Mouse (Mus musculus) gastrocnemius, adult 8-10 months (tissue): ENCODE measurements around the gene Abca13. TPM values are rescaled to one million over a fixed set of nuclear protein-coding genes. Genes with fewer than 3 reads are reported as not detected.
"Not testable (repeated sequence)": the region's sequence is repeated elsewhere in the genome, so short reads cannot be mapped to it uniquely, and the experiment has no call there.

Experiments
- DNase-seq, 2 experiments: peaks; one replicate each; pipeline ENCODE4 v3.0.0; 2022; ENCODE audit warnings: low spot score in 2 of 2
- total RNA-seq, 4 experiments: library from RNA; stranded (reverse); gene quantifications; 2 replicates each; pipeline ENCODE4 v1.2.4; 2022

The Abca13 gene
- not detected for total RNA-seq

DNA sequence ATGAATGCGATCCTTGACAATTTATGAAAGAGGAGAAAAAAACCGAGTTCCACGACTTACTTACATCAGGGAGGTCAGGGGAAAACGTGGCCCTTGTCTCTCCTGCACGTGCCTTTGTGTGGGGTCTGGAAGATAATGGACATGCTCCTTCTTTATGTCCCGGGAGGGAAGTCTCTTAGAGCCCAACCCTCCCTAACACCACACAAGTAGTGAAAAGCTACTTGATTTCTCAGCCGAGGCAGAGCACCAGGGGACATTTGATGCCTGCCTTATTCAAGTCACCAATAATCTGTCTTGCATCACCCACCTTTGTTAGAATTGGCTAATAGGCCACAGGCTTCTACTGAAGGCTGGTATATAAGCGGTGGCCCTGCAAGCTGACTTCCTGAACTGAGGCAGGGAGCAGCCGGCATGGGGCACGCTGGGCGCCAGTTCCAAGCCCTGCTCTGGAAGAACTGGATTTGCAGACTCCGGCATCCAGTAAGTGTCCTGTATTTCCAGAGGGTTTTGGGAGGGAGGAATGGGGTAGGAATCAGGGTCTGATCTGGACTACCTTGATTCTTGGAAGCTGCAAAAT, at the start of gene Abca13:
Abca13 (plus strand) TSS at position 388 of the 577 bp plus-strand sequence.
- DNase-seq, result no peak

DNA sequence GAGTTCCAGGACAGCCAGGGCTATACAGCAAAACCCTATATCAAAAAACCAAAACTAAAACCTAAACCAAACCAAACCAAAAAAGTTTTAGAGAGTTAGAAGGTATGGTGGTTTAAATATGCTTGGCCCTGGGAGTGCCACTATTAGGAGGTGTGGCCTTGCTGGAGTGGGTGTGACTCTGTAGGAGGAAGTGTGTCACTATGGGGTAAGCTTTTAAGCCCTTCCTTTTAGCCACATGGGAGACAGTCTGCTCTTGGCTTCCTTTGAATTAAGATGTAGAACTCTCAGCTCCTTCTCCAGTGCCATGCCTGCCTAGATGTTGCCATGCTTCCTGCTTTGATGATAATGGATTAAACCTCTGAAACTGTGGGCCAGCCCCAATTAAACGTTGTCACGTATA, 46.6 kb upstream of the Abca13 start:
- no peak for DNase-seq

DNA sequence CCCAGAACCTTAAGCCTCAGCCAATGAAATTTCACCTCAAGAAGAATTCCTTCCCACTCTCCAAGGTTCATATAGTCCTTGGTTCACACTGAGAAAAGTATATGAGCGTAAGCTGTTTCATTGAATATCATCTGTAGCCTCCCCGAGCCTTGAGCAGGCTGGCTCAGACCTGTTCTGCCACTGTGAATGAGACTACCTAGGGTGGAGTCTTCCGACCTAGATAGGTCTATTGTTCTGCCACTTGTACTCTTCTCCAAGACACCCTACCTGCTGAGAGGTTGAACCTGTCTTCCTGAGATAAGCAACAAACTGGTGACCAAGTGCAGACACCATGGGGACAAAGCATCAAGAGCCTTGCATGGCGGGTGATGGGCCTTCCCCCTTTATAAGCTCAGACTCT, 45.6 kb upstream of the Abca13 start:
- no peak for DNase-seq

DNA sequence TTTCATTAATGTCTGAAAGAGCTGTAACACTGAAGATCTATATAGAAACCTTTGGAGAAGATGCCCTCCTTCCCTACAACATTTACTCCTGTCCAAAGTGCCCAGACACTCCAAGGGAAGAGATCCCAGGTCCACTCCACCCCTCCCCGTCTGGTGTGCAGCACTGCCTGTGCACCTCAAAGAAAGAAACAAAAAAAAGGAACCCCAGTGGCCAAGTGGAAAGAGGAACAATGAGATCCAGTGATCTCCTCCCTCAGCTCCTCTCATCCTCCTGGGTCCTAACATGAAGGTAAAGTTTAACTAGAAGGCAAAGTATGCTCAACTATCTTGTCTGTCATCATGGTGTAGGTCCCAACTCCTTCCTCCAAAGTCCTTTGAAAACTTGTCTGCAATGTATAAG, 45.1 kb upstream of the Abca13 start:
- DNase-seq, result no peak

DNA sequence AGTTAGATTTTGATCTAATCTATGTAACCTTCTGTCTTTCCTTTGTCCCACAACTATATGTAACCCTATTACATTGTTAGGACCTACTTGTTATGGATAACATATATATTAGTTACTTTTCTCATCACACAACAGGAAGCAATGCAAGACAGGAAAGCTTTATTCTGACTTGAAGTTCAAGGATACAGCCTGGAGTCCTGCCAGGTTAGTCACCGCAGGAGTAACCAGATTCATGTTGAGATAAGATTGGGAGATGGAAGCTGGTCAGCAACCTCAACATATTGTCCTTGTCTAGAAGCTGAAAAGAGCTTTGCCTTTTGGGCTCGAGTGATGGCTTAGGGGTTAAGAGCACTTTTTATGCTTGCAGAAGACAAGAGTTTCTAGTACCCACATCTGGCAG, 43.5 kb upstream of the Abca13 start:
- DNase-seq, result no peak

DNA sequence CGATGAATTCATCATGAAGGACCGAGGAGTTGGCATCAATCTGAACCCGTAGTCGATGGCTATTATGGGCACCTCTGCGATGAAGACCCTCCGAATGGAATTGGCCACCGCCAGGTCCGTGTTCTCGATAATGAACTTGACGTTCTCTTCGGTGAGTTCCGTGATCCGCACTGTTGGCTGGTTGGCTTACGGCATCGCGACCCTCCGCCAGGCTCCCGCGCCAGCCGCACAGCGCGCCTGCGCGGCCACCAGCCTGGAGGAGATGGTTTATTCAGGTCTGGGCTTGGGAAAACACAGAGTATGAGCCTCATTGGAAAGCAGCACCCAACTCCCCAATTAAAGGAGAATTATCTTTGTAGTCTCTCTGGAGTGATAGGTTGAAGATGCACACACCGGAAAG, 41.3 kb upstream of the Abca13 start:
- not testable (repeated sequence) for DNase-seq

DNA sequence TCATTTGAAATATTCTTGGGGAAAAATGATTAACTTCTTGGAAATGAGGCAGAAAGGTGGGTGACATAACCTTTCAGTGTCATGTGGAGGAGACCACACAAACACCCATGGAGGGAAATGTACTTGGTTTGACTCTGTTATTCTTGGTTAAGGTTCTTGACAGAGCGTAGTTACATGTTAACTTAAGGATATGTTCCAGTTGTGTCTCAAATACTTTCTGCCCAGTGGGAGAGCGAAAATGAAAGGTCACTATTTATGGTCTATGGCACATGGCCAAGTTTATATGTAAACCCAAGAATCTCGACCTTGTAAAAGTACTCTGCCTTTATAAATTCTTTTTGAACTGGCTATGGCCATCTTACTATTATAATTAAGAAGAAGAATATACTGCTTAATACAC, 31.8 kb upstream of the Abca13 start:
- DNase-seq, result no peak

DNA sequence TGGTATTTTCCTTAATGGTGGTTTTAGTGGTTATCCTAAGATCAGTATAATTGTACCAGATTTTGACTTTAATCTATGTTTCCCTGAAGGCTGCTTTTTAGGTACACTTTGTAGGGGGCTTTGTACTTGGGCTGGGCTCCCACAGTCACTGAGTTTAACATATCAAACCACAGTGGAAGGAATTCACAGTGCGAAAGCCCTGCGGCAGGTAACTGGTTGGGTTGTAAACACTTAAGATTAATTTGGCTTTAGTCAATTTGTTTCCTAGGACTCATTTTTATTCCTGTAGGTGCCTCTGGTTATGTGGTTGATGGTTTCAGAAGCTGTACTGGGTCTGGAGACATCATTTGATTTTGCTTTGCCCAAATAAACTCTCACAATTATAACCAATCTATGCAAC, 24.4 kb upstream of the Abca13 start:
- DNase-seq, result no peak

DNA sequence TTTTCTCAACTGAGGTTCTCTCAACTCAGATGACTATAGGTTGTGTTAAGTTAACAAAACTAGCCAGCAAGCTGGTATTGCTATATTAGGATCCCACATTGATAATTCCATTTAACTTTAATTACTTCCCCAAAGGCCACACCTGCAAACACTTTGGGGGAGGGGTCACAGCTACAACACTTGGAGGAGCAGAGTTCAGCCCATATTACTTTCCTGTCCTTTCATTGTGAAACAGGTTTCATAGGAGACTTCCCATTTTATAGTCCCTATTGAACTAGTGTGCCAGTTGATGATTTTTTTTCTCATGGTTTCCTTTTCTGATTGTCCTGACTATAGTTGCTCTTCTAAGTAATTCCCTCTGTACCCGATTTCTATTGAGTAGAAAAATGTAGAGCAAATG, 10.3 kb upstream of the Abca13 start:
- no peak for DNase-seq

DNA sequence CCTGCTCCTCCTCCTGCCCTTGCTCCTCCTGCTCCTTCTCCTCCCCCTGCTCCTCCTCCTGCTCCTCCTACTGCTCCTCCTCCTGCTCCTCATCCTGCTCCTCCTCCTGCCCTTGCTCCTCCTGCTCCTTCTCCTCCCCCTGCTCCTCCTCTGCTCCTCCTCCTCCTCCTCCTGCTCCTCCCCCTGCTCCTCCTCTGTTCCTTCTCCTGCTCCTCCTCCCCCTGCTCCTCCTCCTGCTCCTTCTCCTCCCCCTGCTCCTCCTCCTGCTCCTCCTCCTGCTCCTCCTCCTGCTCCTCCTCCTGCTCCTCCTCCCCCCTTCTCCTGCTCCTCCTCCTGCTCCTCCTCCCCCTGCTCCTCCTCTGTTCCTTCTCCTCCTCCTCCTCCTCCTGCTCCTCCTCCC, 2.3 kb upstream of the Abca13 start:
- not testable (repeated sequence) for DNase-seq

DNA sequence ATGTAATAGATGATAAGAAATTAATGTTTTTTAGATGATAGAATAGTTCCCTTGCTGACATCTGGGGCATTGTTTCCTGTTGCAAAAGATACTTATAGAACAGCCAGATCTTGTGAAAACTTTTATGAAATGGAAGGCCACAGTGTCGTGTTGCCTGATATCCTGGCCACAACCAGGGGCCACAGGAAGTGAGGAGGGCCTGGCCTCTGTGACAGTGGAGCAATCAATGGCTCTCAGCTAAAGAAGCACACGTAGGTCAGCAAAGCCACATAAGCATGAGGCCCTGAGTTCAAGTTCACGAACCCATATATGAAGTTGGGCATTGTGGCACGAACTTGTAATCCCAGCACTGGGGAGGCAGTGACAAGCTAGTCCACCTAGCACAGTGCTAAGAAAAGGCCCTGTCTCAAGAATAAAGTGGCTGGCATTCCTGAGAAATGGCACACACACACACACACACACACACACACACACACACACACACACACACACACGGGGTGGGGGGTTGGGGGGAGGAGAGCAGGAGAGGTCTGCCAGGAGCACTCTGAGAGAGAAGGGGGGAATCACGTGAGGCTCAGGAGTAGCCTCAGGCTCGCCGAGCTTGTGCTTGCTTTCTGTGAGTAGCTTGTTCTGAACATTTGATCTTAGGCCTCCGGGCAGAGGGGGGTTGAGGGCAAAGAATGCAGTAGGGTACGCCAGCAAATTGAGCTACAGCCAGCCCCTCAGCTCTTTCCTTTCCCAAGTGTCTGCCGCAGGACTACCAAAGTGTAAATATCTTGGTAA, 779 bp upstream of the Abca13 start:
- DNase-seq, result no peak

DNA sequence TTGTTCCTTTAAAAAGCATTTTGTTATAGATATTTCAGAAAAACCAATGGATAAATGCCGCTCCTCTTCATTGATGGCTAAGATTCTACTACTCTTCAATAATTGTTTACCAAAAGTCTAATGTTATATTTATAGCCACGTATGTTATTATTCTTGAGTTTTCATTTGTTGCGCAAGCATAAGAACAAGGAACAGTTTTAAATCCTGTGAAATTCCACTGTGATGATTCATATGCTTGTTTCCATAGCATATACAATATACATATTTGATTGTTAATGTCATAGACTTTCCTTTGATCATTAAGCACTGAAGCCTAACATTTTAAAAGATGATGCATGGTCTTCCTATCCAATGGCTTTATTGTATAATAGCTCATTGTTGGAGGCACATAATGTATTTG, 3.1 kb downstream of the Abca13 start:
- no peak for DNase-seq

DNA sequence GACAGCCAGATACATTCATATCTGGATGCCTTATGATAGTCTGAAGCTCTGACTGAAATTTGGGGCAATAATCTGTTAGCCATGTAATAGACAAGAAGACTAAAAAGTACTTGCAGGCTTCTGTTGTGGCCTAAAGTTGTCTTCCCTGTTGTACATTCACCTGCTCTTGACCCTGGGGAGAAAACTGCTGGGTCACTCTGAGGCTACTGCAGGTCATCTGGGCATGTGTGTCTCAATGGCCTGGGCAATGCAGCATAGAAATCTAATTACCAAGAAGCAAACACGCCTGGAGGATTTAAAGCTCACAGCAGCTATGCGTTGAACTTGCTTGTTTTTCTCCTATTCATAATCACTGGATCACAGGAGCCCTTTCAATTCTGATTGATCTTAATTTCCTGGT, 8.1 kb downstream of the Abca13 start:
- DNase-seq, result no peak

DNA sequence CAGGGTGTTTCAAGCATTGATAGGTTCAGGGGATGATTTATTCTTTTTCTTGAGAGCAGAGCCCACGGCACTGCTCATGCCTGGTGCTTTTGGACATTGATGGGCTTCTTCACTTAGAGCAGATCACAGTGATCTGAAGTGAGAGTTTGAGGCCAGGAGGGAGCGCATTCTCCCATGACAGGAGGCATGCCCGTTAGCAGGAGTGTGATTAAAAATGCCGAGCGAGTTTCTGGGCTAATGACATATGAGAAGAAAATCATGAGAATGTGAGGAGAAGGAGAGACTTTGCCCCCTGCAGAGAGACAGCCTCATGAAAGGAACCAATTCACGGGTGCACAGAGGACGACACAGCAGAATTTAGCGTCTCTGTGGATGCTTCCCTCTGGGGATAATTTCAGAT, 19.0 kb downstream of the Abca13 start:
- no peak for DNase-seq

DNA sequence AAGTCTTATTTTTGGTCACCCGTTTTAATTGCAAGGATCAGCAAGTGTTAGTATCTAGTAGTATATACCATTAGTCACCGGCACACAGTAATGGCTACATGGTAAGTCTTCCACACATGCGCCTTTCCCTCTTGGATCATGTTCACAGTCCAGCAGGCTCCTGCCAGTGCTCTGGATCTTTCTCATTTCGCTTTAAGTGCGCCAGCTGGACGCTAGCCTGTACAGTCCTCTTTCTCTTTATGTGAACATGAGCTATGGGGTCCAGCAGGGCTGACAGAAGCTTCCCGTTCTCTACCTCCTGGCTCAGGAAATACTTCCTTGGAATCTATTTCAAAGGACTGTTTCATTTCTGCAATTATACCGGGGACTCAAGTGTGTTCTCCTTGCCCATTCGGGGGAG, 21.8 kb downstream of the Abca13 start:
- DNase-seq, result no peak

DNA sequence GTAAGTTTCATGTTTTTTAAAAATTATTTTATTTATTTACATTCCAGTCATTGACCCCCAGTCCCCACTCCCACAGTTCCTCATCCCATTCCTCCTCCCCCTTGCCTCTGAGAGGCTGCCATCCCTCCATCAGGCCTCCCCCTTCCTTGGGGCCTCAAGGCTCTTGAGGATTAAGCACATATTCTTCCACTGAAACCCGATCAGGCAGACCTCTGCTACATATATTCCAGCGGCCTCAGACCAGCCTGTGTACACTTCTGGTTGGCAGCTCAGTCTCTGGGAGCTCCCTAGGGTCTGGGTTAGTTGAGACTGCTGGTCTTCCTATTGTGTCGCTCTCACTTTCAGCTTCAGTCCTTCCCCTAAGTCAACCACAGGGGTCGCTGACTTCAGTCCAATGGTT, 24.5 kb downstream of the Abca13 start:
- DNase-seq, result no peak

DNA sequence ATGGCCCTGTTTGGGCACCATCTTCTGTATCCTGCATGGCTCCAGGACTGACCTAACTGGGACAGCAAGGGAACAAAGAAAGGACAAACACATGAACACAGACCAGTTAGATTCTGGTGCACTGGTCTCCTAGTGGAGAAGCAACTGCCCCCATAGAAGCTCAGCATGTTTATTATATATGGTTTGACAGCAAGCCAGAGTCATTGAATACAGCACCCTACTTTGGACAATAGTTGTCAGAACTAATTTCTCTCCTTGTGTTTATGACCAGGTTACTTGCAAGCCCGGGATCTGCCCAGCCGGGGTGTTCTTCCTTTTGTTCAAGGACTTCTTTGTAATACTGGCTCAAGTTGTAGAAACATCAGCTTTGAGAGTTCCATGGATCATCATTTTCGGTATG, 28.8 kb downstream of the Abca13 start:
- DNase-seq, result no peak

DNA sequence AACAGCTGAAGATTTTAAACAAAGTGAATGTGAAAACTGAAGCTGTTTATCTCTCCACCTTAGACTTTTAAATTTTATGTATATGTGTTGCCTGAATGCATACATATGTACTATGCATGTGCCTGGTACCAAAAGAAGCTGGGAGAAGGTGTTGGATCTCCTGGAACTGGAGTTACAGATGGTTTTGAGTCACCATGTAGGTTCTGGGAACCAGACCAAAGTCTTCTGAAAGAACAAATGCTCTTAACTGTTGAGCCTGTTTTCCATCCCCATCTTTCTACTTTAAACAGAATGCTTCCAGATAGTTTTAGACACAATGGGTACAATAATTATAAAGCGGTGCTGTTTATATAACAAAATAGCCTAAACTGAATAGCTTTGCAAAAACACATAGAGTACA, 29.9 kb downstream of the Abca13 start:
- DNase-seq, result no peak

DNA sequence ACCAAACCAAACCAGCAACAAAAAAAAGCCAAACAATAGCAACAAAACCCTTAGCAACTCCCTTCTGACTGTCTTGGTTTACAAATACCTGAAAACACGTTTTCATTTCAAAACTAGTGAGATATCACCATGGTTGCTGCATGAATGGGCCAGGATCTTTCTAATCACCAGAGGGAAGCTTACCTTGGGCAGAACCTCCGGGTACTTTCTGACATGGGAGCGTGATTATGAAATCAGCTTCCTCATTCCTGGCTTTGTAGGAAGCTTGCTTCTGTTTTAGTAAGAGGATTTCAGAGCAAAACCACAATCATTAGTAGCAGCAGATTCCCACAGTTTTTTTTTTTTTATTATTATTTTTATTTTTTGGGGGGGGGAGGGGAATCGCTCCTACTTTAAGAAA, 34.7 kb downstream of the Abca13 start:
- no peak for DNase-seq

DNA sequence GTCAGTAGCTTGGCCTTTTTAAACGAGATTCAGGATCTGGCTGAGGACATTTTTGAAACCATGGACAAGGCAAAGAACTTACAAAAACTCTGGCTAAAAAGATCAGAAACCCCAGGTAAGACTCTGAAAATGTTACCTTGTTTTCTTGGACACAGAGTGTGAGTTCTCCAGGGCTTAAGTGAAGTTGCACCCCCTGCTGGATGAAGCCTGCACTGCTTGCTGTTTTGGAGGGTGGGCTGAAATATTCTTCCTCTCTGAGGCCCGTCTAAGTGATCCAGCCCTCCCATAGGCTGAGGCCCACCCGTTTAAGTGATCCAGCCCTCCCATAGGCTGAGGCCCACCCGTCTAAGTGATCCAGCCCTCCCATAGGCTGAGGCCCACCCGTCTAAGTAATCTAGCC, 57.9 kb downstream of the Abca13 start:
- not testable (repeated sequence) for DNase-seq

DNA sequence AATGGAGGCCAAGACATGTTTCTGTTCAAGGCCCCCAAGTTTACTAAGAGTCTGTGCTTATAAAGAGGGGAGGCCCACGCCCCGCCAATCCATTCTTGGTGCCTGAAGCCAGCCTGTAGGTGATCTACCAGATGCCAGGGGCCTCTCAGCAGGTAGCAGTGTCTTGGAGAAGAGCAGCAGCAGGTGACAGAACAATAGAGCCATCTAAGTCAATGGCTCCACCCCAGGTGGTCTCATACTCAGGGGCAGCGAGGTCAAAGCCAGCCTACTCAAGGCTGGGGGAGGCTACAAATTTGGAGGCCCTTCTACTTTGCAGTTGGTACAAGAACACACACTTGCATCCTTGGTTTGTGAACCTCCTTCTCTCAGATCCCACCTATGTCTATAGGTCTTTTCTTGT, 71.3 kb downstream of the Abca13 start:
- DNase-seq, result not testable (repeated sequence)

DNA sequence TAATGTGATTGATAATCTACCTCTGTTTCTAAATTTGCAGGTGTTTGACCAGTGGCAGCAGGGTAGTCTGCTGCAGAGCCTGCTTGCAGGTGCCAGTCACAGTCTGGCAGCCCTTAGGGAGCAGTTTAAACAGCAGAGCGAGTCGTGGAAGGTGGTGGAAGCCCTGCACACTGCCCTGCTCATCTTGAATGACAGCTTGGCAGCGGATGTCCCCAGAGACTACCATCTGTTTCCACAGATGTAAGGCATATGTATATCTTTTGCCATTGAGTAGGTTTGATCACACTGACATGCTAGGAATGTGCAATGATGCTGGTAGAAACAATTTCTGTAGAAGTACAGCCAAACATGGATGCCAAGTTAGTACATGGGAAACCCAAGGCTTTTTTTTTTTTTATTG, 77.3 kb downstream of the Abca13 start:
- no peak for DNase-seq

DNA sequence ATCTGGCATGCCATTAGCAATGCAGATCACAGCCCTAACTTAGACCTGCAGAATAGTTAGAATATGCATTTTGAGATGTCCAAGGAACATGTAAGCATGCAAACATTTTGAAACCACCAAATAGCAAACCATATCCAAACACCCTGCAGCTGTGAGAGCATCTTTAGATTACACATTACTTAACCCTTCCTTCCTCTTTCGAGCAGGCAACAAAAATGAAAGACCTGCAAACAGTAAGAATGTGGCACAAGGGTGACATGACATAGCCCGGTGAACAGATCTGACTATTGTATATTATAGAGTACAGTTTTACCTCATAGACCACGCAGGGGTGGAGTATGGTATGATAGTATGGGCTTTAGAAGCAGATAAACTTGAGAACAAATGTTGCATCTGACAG, 93.5 kb downstream of the Abca13 start:
- no peak for DNase-seq

DNA sequence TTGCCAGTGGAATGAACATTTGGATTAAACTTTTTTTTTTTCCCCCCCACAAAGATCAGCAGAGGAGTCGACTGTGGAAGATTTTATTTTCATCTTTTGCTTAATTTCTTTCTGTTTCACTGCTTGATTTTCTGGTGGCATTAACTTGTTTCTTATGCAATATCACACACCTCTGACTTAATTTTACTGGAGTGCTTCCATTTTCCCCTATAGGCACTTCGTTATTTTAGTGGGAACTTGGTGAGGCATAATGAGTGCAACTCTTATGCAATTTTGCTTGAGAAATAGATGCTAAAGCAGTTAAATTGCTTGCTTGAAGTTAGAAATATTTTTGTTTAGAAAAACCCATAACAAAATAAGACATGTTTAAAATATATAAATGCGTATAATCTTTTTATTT, 94.0 kb downstream of the Abca13 start:
- DNase-seq, result no peak
